Mouse (Mus musculus): Measurements from ENCODE around the gene Gm45753. TPM values are rescaled to one million over a fixed set of nuclear protein-coding genes. Genes with fewer than 3 reads are reported as not detected.

Gm45753 gene
- polyA plus RNA-seq, 1 experiment: 1.6 TPM

- no peaks in the 10 kb centered on the region for H3K27me3 ChIP-seq (ENCODE audit: control insufficient read depth, insufficient read depth, low read length)
- no peaks in the 10 kb centered on the region for H3K4me1 ChIP-seq (ENCODE audit: control insufficient read depth, insufficient read depth, low read length)
- H3K36me3 ChIP-seq (ENCODE audit: control insufficient read depth, insufficient read depth, low read length): no peaks in the 10 kb centered on the region
- no peak within 1 kb of the TSS for H3K27ac ChIP-seq (ENCODE audit: control insufficient read depth, insufficient read depth, low read depth, low read length)
- TF ChIP-seq CTCF (IDR thresholded peaks at IDR 0.05; ENCODE audit: control insufficient read depth, insufficient read depth, insufficient replicate concordance, low read depth, low read length): no peak
- TF ChIP-seq POLR2A (IDR thresholded peaks at IDR 0.05; ENCODE audit: control insufficient read depth, low read depth, low read length): no peak
- H3K4me3 ChIP-seq (ENCODE audit: control insufficient read depth, low read depth, low read length): no peak within 1 kb of the TSS
Measured at GRCm38 (mm10) chr8:45261920-45262319, 46.3 kb downstream of the Gm45753 start, which contains the start of gene F11. Gene F11, minus strand, starts transcription at chr8:45262031.

DNA sequence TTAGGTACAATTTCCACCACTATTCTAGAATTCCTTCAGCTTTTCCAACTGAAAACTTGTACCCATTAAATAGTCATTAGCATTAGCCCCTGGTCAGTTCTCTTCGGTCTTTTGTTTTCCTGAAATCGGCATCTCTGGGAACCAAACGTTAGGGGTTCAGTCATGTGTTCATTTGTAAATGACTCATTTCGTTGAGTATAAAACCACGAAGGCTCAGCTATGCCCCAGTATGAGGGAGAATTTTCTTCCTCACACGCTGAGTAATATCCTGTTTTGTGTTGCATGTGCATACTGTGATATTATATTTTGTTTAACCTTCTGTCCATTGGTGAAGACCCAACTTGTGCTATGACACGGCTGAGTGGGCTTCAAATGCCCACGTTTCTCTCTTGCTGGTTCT, 49.8 kb downstream of the Gm45753 start:
- no peaks in the 10 kb centered on the region for H3K4me1 ChIP-seq (ENCODE audit: control insufficient read depth, insufficient read depth, low read length)
- TF ChIP-seq POLR2A (IDR thresholded peaks at IDR 0.05; ENCODE audit: control insufficient read depth, low read depth, low read length) (no peak), CTCF (IDR thresholded peaks at IDR 0.05; ENCODE audit: control insufficient read depth, insufficient read depth, insufficient replicate concordance, low read depth, low read length) (no peak)
- no peaks in the 10 kb centered on the region for H3K27me3 ChIP-seq (ENCODE audit: control insufficient read depth, insufficient read depth, low read length)
- H3K27ac ChIP-seq (ENCODE audit: control insufficient read depth, insufficient read depth, low read depth, low read length): no peak overlapping the region
- H3K4me3 ChIP-seq (ENCODE audit: control insufficient read depth, low read depth, low read length): no peak overlapping the region
- H3K36me3 ChIP-seq (ENCODE audit: control insufficient read depth, insufficient read depth, low read length): no peaks in the 10 kb centered on the region

DNA sequence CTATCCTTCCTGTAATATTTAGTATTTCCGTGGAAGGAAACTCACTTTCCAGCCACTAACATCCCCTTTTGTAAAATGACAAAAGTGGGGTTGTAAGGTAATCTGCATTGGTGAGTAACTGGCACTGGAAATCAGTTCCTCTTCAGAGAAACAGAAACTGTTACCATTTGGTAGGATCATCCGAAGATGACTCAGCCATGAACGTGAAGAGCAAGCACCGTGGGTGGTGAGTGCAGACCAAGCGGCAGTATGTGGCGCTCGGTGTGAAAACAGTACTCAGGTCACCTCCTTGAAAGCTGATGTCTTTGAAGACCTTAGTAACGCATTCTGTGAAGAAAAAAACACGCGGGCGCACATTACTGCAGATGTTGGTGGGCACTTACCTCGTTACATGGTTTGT, 53.2 kb downstream of the Gm45753 start:
- Histone ChIP-seq H3K27me3 (ENCODE audit: control insufficient read depth, insufficient read depth, low read length) (no peaks in the 10 kb centered on the region), H3K36me3 (ENCODE audit: control insufficient read depth, insufficient read depth, low read length) (no peaks in the 10 kb centered on the region), H3K4me3 (ENCODE audit: control insufficient read depth, low read depth, low read length) (no peak overlapping the region), H3K4me1 (ENCODE audit: control insufficient read depth, insufficient read depth, low read length) (peaks cover 4% of the 10 kb centered on the region; the same call in 1 of the 2 replicates), H3K27ac (ENCODE audit: control insufficient read depth, insufficient read depth, low read depth, low read length) (no peak overlapping the region)
- TF ChIP-seq CTCF (IDR thresholded peaks at IDR 0.05; ENCODE audit: control insufficient read depth, insufficient read depth, insufficient replicate concordance, low read depth, low read length) (no peak), POLR2A (IDR thresholded peaks at IDR 0.05; ENCODE audit: control insufficient read depth, low read depth, low read length) (no peak)

DNA sequence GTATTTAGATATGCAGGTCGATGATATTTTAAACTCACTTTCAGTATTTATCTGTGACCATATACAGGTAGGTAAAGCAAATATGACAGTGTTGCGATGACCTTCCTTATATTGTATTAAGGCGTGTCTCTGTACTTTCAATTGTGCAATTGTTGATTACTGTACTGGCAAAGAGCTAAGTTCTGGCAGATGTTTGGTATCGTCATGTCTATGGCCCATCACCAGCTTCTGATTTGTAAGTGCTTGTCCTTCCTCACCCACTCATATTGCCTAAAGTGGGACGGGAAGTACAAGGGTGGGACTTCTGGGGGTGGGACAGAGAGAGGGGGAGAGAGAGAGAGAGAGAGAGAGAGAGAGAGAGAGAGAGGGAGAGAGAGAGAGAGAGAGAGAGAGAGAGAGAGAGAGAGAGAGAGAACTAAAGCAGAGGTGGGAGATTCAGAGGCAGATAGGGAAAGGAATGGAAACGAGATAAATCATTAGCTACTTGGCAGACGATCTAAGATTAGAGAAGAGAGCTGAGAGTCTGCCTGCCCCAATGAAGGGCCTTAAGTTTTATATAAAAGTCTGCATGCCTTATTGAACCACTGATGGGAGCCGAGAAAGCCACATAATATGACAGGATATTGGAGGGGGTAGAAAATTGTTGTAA, 53.9 kb downstream of the Gm45753 start:
- Histone ChIP-seq H3K27ac (ENCODE audit: control insufficient read depth, insufficient read depth, low read depth, low read length) (no peak overlapping the region), H3K27me3 (ENCODE audit: control insufficient read depth, insufficient read depth, low read length) (no peaks in the 10 kb centered on the region), H3K4me1 (ENCODE audit: control insufficient read depth, insufficient read depth, low read length) (peaks cover 4% of the 10 kb centered on the region; the same call in 1 of the 2 replicates), H3K4me3 (ENCODE audit: control insufficient read depth, low read depth, low read length) (no peak overlapping the region), H3K36me3 (ENCODE audit: control insufficient read depth, insufficient read depth, low read length) (no peaks in the 10 kb centered on the region)
- TF ChIP-seq POLR2A (IDR thresholded peaks at IDR 0.05; ENCODE audit: control insufficient read depth, low read depth, low read length): no peak
- no peak for TF ChIP-seq CTCF (IDR thresholded peaks at IDR 0.05; ENCODE audit: control insufficient read depth, insufficient read depth, insufficient replicate concordance, low read depth, low read length)

DNA sequence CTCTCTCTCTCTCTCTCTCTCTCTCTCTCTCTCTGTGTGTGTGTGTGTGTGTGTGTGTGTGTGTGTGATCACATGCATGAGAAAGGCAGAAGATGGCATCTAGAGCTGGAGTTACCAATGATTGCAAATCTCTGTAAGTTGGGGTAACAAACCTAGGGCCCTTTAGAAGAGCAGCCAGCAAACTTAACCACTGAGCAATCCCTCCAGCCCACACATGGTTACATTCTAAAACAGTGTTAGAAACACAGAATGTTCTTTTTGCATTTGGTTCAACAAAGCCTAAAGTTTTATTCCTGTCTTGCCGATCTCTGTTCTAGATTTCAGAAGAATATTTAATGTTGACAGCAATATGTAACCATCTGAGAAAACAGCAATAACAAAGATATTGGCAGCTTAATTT, 54.7 kb downstream of the Gm45753 start:
- TF ChIP-seq CTCF (IDR thresholded peaks at IDR 0.05; ENCODE audit: control insufficient read depth, insufficient read depth, insufficient replicate concordance, low read depth, low read length) (no peak), POLR2A (IDR thresholded peaks at IDR 0.05; ENCODE audit: control insufficient read depth, low read depth, low read length) (no peak)
- Histone ChIP-seq H3K4me1 (ENCODE audit: control insufficient read depth, insufficient read depth, low read length) (peaks cover 4% of the 10 kb centered on the region; the same call in 1 of the 2 replicates), H3K27ac (ENCODE audit: control insufficient read depth, insufficient read depth, low read depth, low read length) (no peak overlapping the region), H3K36me3 (ENCODE audit: control insufficient read depth, insufficient read depth, low read length) (no peaks in the 10 kb centered on the region), H3K27me3 (ENCODE audit: control insufficient read depth, insufficient read depth, low read length) (no peaks in the 10 kb centered on the region), H3K4me3 (ENCODE audit: control insufficient read depth, low read depth, low read length) (no peak overlapping the region)

DNA sequence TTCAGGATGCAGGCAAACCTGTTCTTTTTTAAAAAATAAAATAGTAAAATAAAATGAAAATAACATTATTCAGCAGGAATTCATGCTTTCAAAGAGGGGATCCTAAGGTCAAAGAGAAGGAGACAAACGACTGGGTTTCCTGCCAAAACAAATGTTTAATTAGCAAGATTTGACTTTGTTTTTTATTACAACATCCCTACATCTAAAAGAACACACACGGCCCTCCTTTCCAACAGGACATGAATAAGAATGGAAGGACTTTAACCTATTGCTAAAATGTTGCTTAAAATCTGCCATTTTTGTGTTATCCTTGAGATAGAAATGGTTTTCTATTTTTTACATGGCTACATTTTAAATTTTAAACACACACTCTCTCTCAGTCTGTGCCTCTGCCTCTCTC, 55.2 kb downstream of the Gm45753 start:
- Histone ChIP-seq H3K4me3 (ENCODE audit: control insufficient read depth, low read depth, low read length) (no peak overlapping the region), H3K4me1 (ENCODE audit: control insufficient read depth, insufficient read depth, low read length) (peaks cover 4% of the 10 kb centered on the region; the same call in 1 of the 2 replicates), H3K27me3 (ENCODE audit: control insufficient read depth, insufficient read depth, low read length) (no peaks in the 10 kb centered on the region), H3K27ac (ENCODE audit: control insufficient read depth, insufficient read depth, low read depth, low read length) (no peak overlapping the region), H3K36me3 (ENCODE audit: control insufficient read depth, insufficient read depth, low read length) (no peaks in the 10 kb centered on the region)
- TF ChIP-seq CTCF (IDR thresholded peaks at IDR 0.05; ENCODE audit: control insufficient read depth, insufficient read depth, insufficient replicate concordance, low read depth, low read length) (no peak), POLR2A (IDR thresholded peaks at IDR 0.05; ENCODE audit: control insufficient read depth, low read depth, low read length) (no peak)

DNA sequence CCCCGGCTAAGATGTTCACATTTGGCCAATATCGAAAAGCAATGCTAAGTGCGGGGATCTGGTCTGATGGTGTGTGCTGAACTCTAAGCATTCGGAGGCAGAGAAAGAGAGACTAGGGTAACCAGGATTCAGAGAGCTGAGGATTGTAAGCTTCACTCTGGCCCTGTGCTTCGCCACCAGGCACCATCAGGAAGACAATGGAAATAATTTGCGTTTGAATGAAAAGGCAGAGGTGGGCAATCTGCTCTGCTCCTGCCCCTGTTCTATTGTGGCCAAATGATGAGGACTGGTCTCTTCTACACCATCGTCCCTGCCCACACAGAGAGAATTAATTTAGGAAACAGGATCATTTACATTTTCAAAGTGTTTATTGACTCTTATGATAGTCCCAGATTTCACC, 62.0 kb downstream of the Gm45753 start:
- no peaks in the 10 kb centered on the region for H3K27me3 ChIP-seq (ENCODE audit: control insufficient read depth, insufficient read depth, low read length)
- H3K36me3 ChIP-seq (ENCODE audit: control insufficient read depth, insufficient read depth, low read length): no peaks in the 10 kb centered on the region
- no peak overlapping the region for H3K4me3 ChIP-seq (ENCODE audit: control insufficient read depth, low read depth, low read length)
- no peak overlapping the region for H3K27ac ChIP-seq (ENCODE audit: control insufficient read depth, insufficient read depth, low read depth, low read length)
- TF ChIP-seq CTCF (IDR thresholded peaks at IDR 0.05; ENCODE audit: control insufficient read depth, insufficient read depth, insufficient replicate concordance, low read depth, low read length): no peak
- no peak for TF ChIP-seq POLR2A (IDR thresholded peaks at IDR 0.05; ENCODE audit: control insufficient read depth, low read depth, low read length)
- no peaks in the 10 kb centered on the region for H3K4me1 ChIP-seq (ENCODE audit: control insufficient read depth, insufficient read depth, low read length)

Data from testis, adult 2 months (tissue).